Mouse (Mus musculus) c-Kit-positive CD71-positive TER-119-positive erythroid progenitor cells, embryonic 14.5 days (primary cell): ENCODE results near the gene Map3k5.

Source experiments
- DNase-seq: peaks from one replicate; pipeline ENCODE4 v3.0.0-alpha.2; 2013; ENCODE audit warnings: low spot score

The Map3k5 gene

GRCm38 (mm10) chr10:20190139-20190747 is 256.0 kb downstream of the Map3k5 start:
- no peak for DNase-seq
